Mouse (Mus musculus) G1E (cell line): ENCODE results near the gene Pced1a.

ENCODE experiments used
- CTCF ChIP-seq: IDR thresholded peaks from 2 replicates; pipeline ENCODE4 v1.5.1; 2012; ENCODE audit warnings: low read depth, low read length, inconsistent platforms, mixed read lengths
- GATA2 ChIP-seq: IDR thresholded peaks from 2 replicates; pipeline ENCODE4 v1.6.1; 2012; ENCODE audit warnings: low read depth, low read length, inconsistent platforms, borderline replicate concordance
- POLR2AphosphoS5 ChIP-seq: IDR thresholded peaks from 2 replicates; pipeline ENCODE4 v1.6.1; 2012; ENCODE audit warnings: low read depth, low read length, inconsistent platforms; ENCODE audit not compliant: insufficient replicate concordance
- TAL1 ChIP-seq: conservative IDR thresholded peaks from 2 replicates; pipeline ENCODE4 v1.6.1; 2012; ENCODE audit warnings: low read depth, low read length, inconsistent platforms, mixed read lengths

- TF ChIP-seq CTCF (no peak), POLR2AphosphoS5 (no peak), TAL1 (no peak), GATA2 (no peak)
Measured at GRCm38 (mm10) chr2:130469366-130469765, 44.9 kb upstream of the Pced1a start.
